16 mouse cellular contexts compared by ENCODE assay signal in the genomic region with DNA sequence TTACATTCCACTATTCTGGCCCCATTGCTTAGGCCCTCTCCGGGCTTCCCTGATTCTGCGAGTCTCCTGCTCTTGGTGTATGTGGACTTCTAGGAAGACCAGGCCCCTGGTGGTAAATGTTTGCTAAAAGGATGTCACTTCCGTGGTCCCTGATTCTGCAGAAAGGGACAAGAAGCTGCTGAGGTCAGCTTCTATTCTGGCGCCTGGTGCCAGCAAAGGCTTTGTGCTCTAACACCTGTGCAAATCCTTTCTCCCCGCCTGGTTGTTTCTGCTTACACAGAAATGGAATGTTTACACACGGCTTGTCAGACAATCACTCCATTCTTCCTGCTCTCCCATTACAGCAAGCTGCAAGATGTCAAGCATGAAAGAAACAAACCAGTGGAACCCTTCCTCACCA.
DNase-seq lines count a peak whose midpoint lies in the region; ATAC-seq lines count a peak whose summit lies in the region.
"Had no signal": no experiment of that assay in that cellular context is flagged by ENCODE, and none has a peak within 500 bp of the region (broad histone marks: within the 10 kb centered on the region; RNA-seq: fewer than 3 reads in every experiment).

No protein-coding gene starts in this region.

- H3K9ac ChIP-seq in kidney, embryonic 16.5 days (replicated peaks; ENCODE audit: low read length) = no peak overlapping the region
- H3K9ac ChIP-seq in embryonic facial prominence, embryonic 13.5 days = no peak overlapping the region
- no peak overlapping the region for H3K9ac ChIP-seq in neural tube, embryonic 15.5 days (replicated peaks)
- H3K9ac ChIP-seq: liver, embryonic 13.5 days had no signal

- no peak overlapping the region for H3K4me2 ChIP-seq in kidney, embryonic 16.5 days (replicated peaks; ENCODE audit: low read depth, low read length)
- no peak overlapping the region for H3K4me2 ChIP-seq in embryonic facial prominence, embryonic 13.5 days
- no peak overlapping the region for H3K4me2 ChIP-seq in neural tube, embryonic 15.5 days
- H3K4me2 ChIP-seq: heart, embryonic 11.5 days; liver, embryonic 13.5 days had no signal

- WGBS in kidney, embryonic 16.5 days = 43% methylated on average over 6 of the region's 6 CpGs
- WGBS in embryonic facial prominence, embryonic 13.5 days = 51% methylated on average over 6 of the region's 6 CpGs
- WGBS in neural tube, embryonic 15.5 days = 52% methylated on average over 6 of the region's 6 CpGs

- no peaks in the 10 kb centered on the region for H3K36me3 ChIP-seq in kidney, embryonic 16.5 days (ENCODE audit: insufficient read depth, low read length)
- no peaks in the 10 kb centered on the region for H3K36me3 ChIP-seq in embryonic facial prominence, embryonic 13.5 days
- no peaks in the 10 kb centered on the region for H3K36me3 ChIP-seq in neural tube, embryonic 15.5 days
- H3K36me3 ChIP-seq: hindbrain, embryonic 10.5 days; liver, embryonic 13.5 days; midbrain, embryonic 10.5 days had no signal

- ATAC-seq in kidney, embryonic 16.5 days (ENCODE audit: low FRiP score, low TSS enrichment) = no peak; the same call in 1 of the 2 replicates
- no peak for ATAC-seq in embryonic facial prominence, embryonic 13.5 days (ENCODE audit: insufficient number of reproducible peaks, insufficient read depth, low FRiP score, low TSS enrichment, low read depth)
- no peak for ATAC-seq in neural tube, embryonic 15.5 days (ENCODE audit: low FRiP score)
- no peak for ATAC-seq in CD4-positive, CD25-positive, alpha-beta regulatory T cell, adult 4 months

- no peaks in the 10 kb centered on the region for H3K27me3 ChIP-seq in kidney, embryonic 16.5 days (ENCODE audit: insufficient read depth, low read length)
- no peaks in the 10 kb centered on the region for H3K27me3 ChIP-seq in embryonic facial prominence, embryonic 13.5 days
- H3K27me3 ChIP-seq in neural tube, embryonic 15.5 days (replicated peaks) = no peaks in the 10 kb centered on the region
- H3K27me3 ChIP-seq: liver, embryonic 13.5 days had no signal

- DNase-seq in kidney, adult 18-20 months = no peak
- peak; percentile 21 for DNase-seq in embryo, embryonic 10.5 days (ENCODE audit: low spot score)
- DNase-seq in lung, postnatal 36 days = peak; percentile 38
- DNase-seq in heart, postnatal 25 days (ENCODE audit: low spot score) = no peak
- DNase-seq: cerebellum, adult 18-20 months; gastrocnemius, postnatal 36 days; left cerebral cortex, postnatal 4 days; liver, embryonic 13.5 days; thymus, postnatal 4 days had no signal

- intact Hi-C loops in heart, postnatal 25 days (cut with DNase I) = no loop called here

- H3K4me1 ChIP-seq in kidney, embryonic 16.5 days (ENCODE audit: insufficient read depth, low read length) = peaks cover 12% of the 10 kb centered on the region; the same call in 1 of the 2 replicates
- peaks cover 14% of the 10 kb centered on the region for H3K4me1 ChIP-seq in embryonic facial prominence, embryonic 13.5 days
- H3K4me1 ChIP-seq in neural tube, embryonic 15.5 days = no peaks in the 10 kb centered on the region

- H3K9me3 ChIP-seq in kidney, embryonic 16.5 days (ENCODE audit: low read length) = no peaks in the 10 kb centered on the region
- no peaks in the 10 kb centered on the region for H3K9me3 ChIP-seq in embryonic facial prominence, embryonic 13.5 days
- no peaks in the 10 kb centered on the region for H3K9me3 ChIP-seq in neural tube, embryonic 15.5 days (replicated peaks)
- H3K9me3 ChIP-seq: hindbrain, embryonic 10.5 days; liver, embryonic 13.5 days; midbrain, embryonic 10.5 days had no signal

- H3K4me3 ChIP-seq in kidney, embryonic 16.5 days (ENCODE audit: low read length) = no peak overlapping the region
- H3K4me3 ChIP-seq in embryonic facial prominence, embryonic 13.5 days = no peak overlapping the region
- no peak overlapping the region for H3K4me3 ChIP-seq in neural tube, embryonic 15.5 days (replicated peaks)
- H3K4me3 ChIP-seq: hindbrain, embryonic 10.5 days; liver, embryonic 13.5 days; midbrain, embryonic 10.5 days had no signal

- peak overlapping the region; percentile 55; the same call in 1 of the 2 replicates for H3K27ac ChIP-seq in kidney, embryonic 16.5 days (ENCODE audit: low read length)
- H3K27ac ChIP-seq in embryonic facial prominence, embryonic 13.5 days = peak overlapping the region; percentile 44; the same call in 1 of the 2 replicates
- no peak overlapping the region for H3K27ac ChIP-seq in neural tube, embryonic 15.5 days (replicated peaks)
- H3K27ac ChIP-seq: hindbrain, embryonic 10.5 days; liver, embryonic 13.5 days; midbrain, embryonic 10.5 days had no signal

Comparison
In these comparisons a context has a peak if more than half of its experiments do, and no peak if none do; other contexts are left out.
1. DNase-seq: peak in embryo, embryonic 10.5 days (single experiment) and lung, postnatal 36 days (single experiment); none in kidney, adult 18-20 months (single experiment) and heart, postnatal 25 days (single experiment).